Mouse (Mus musculus) olfactory bulb, adult 2 months (tissue): Measurements from ENCODE around the gene Tuba4a.

Experiments used
- CTCF ChIP-seq: fragments of 200-500 bp; IDR thresholded peaks from 2 replicates; pipeline ENCODE4 v1.5.1; 2012; ENCODE audit warnings: low read depth, mild to moderate bottlenecking, low read length, moderate library complexity; ENCODE audit not compliant: insufficient read depth
- POLR2A ChIP-seq: fragments of 200-500 bp; IDR thresholded peaks from 2 replicates; pipeline ENCODE4 v1.6.1; 2012; ENCODE audit warnings: mild to moderate bottlenecking, low read depth, low read length, moderate library complexity; ENCODE audit not compliant: insufficient read depth

GRCm38 (mm10) chr1:75219531-75219930, at the start of gene Tuba4a:
- 0 out of 2 replicates have a peak, but pooled peaks have one; percentile 7 for TF ChIP-seq CTCF
- TF ChIP-seq POLR2A = no peak
